In the genomic region with DNA sequence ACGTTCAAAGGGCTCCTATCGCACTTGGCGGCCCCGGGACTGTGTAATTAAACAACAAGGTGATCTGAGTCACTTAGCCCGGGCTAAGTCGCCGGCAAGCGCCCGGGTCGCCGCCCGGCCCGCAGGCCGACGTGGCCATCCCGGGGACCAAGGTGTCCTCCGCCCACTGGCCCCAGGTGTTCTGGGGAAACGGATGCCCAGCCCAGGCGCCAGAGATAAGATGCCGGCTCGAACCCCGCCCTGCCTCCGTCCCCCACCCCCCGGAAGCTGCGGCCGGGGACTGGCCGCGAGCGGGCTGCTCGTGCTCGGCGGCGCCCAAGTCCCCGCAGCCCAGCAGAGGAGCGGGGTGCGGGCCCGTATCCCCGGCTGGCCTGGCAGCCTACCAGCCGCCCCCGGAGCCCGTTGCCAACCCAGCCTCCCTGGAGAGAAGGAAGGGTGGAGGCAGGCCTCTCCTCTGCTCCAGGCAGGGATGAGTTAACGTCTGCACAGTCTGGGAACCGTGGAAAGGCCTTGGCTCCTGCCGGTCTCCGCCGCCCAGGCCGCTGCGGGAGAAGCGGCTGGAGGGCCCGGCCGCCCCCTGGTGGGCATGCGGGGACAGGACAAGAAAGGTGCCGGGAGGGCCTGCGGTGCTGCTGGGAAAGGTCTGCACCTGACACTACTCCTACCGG, we compare ENCODE assay signal across 8 mouse cellular contexts. TPM values are rescaled to one million over a fixed set of nuclear protein-coding genes. Genes with fewer than 3 reads are reported as not detected.
DNase-seq lines count a peak whose midpoint lies in the region; ATAC-seq and TF ChIP-seq lines count a peak whose summit lies in the region.

No protein-coding gene starts in this region.

- peak overlapping the region; percentile 82 for H3K9ac ChIP-seq in hindbrain, embryonic 14.5 days

- TF ChIP-seq CTCF in left cerebral cortex, adult 2 months (IDR thresholded peaks at IDR 0.05), result peak; percentile 95

- H3K4me1 ChIP-seq in hindbrain, embryonic 14.5 days (replicated peaks; ENCODE audit: control insufficient read depth, insufficient read depth, low read length), result no peaks in the 10 kb centered on the region

- H3K79me2 ChIP-seq in macrophage (ENCODE audit: inconsistent target), result no peaks in the 10 kb centered on the region

- no peaks in the 10 kb centered on the region for H3K27me3 ChIP-seq in hindbrain, embryonic 14.5 days (ENCODE audit: control insufficient read depth, insufficient read depth, low read length)

- peak overlapping the region; percentile 84 for H3K27ac ChIP-seq in hindbrain, embryonic 14.5 days
- peak overlapping the region; percentile 90 for H3K27ac ChIP-seq in left cerebral cortex, adult 2 months
- H3K27ac ChIP-seq in macrophage, result no peak overlapping the region

- no peaks in the 10 kb centered on the region for H3K36me3 ChIP-seq in hindbrain, embryonic 14.5 days (replicated peaks; ENCODE audit: control insufficient read depth, insufficient read depth)
- no peaks in the 10 kb centered on the region for H3K36me3 ChIP-seq in macrophage (ENCODE audit: inconsistent target)

- no peaks in the 10 kb centered on the region for H3K9me3 ChIP-seq in hindbrain, embryonic 14.5 days (ENCODE audit: control insufficient read depth, low read length)

- peak overlapping the region; percentile 73 for H3K4me3 ChIP-seq in hindbrain, embryonic 14.5 days (replicated peaks; ENCODE audit: low read length)
- peak overlapping the region; percentile 59 for H3K4me3 ChIP-seq in left cerebral cortex, adult 2 months
- H3K4me3 ChIP-seq in macrophage (ENCODE audit: inconsistent target), result peak overlapping the region; percentile 12; the same call in 1 of the 2 replicates

- intact Hi-C loops in left cerebral cortex, adult 2 months (cut with DNase I), result loop anchor here (1.0 to 5.0 kb wide), 3 partner anchors 47 to 182 kb away; no protein-coding TSS in a partner anchor

- DNase-seq in WW6 (ENCODE audit: low read depth, low spot score), result peak; percentile 79
- DNase-seq in cerebellum, postnatal 14 days, result peak; percentile 90
- peak; percentile 56 to 68 for DNase-seq in frontal cortex, postnatal 25 days (ENCODE audit: low spot score in 2 of 2)
- peak; percentile 94 for DNase-seq in hindbrain, embryonic 14.5 days (ENCODE audit: low spot score)
- DNase-seq in left cerebral cortex, adult 2 months (ENCODE audit: extremely low spot score in 1 of 2, low spot score in 2 of 2), result peak; percentile 83 to 85
- peak; percentile 87 for DNase-seq in right cerebral cortex, adult 18-20 months
- DNase-seq in urinary bladder, postnatal 25 days (ENCODE audit: low spot score), result peak; percentile 80

- H3K4me2 ChIP-seq in hindbrain, embryonic 14.5 days (replicated peaks), result peak overlapping the region; percentile 73

- under 1% methylated on average over 55 of the region's 55 CpGs for WGBS in hindbrain, embryonic 14.5 days
- WGBS in macrophage (ENCODE audit: missing documents), result under 1% methylated on average over 52 of the region's 55 CpGs

- peak; percentile 94 for ATAC-seq in hindbrain, embryonic 14.5 days (ENCODE audit: low FRiP score)

RNA-seq across cellular contexts. Expression of a gene that starts 26.5 kb away (rescaled TPM):
- not detected in 2 replicates for polyA plus RNA-seq in hindbrain, embryonic 14.5 days (2014; fragmentation: Nextera tagmentation; extraction: Ambion mirVana)
- not detected for total RNA-seq in left cerebral cortex, adult 2 months (2021)
- total RNA-seq in macrophage (2018; cell fraction: chromatin; rRNA removed), result not detected
- total RNA-seq in macrophage (2018; cell fraction: cytosol; rRNA removed), result not detected
- total RNA-seq in macrophage (2018; cell fraction: nucleus; rRNA removed), result not detected
- not detected in 3 replicates for polyA plus RNA-seq in macrophage (2018)

RNA-seq across cellular contexts. Expression of a gene that starts 39.3 kb away (rescaled TPM):
- polyA plus RNA-seq in hindbrain, embryonic 14.5 days (2014; fragmentation: Nextera tagmentation; extraction: Ambion mirVana), result 0.68 and 0.76 TPM in 2 replicates
- 1 to 10 TPM; 2.5 to 2.6 TPM for total RNA-seq in left cerebral cortex, adult 2 months (2021)
- not detected for total RNA-seq in macrophage (2018; cell fraction: chromatin; rRNA removed)
- total RNA-seq in macrophage (2018; cell fraction: cytosol; rRNA removed), result not detected
- total RNA-seq in macrophage (2018; cell fraction: nucleus; rRNA removed), result not detected
- polyA plus RNA-seq in macrophage (2018), result not detected in 3 replicates

RNA-seq across cellular contexts. Expression of a gene that starts 46.0 kb away (rescaled TPM):
- 25.7 and 26.3 TPM in 2 replicates for polyA plus RNA-seq in hindbrain, embryonic 14.5 days (2014; fragmentation: Nextera tagmentation; extraction: Ambion mirVana)
- 10 to 100 TPM; 31.0 to 35.9 TPM for total RNA-seq in left cerebral cortex, adult 2 months (2021)
- total RNA-seq in macrophage (2018; cell fraction: chromatin; rRNA removed), result 1 to 10 TPM in 5 of 26 experiments, under 1 TPM in 16, not detected in 5; 0.23 to 7.1 (median 0.49) TPM
- 1 to 10 TPM in 1 of 26 experiments, under 1 TPM in 25; 0.18 to 1.1 (median 0.47) TPM for total RNA-seq in macrophage (2018; cell fraction: cytosol; rRNA removed)
- 1 to 10 TPM in 6 of 26 experiments, under 1 TPM in 20; 0.16 to 2.6 (median 0.72) TPM for total RNA-seq in macrophage (2018; cell fraction: nucleus; rRNA removed)
- polyA plus RNA-seq in macrophage (2018), result 0.39 to 0.73 TPM (median 0.58 TPM) in 3 replicates

RNA-seq across cellular contexts. Expression of a gene that starts 50.8 kb away (rescaled TPM):
- not detected in 2 replicates for polyA plus RNA-seq in hindbrain, embryonic 14.5 days (2014; fragmentation: Nextera tagmentation; extraction: Ambion mirVana)
- total RNA-seq in left cerebral cortex, adult 2 months (2021), result not detected
- not detected for total RNA-seq in macrophage (2018; cell fraction: chromatin; rRNA removed)
- not detected for total RNA-seq in macrophage (2018; cell fraction: cytosol; rRNA removed)
- not detected for total RNA-seq in macrophage (2018; cell fraction: nucleus; rRNA removed)
- not detected in 3 replicates for polyA plus RNA-seq in macrophage (2018)

Comparison
In these comparisons a context has a peak if more than half of its experiments do, and no peak if none do; other contexts are left out.
1. H3K4me3 ChIP-seq: peak in every context shown above with its lines; median percentile 73 in hindbrain, embryonic 14.5 days; 59 in left cerebral cortex, adult 2 months; 12 in macrophage.
2. RNA of a gene that starts 46.0 kb away (polyA plus RNA-seq): 25.7 to 26.3 TPM in hindbrain, embryonic 14.5 days; 0.39 to 0.73 TPM in macrophage; every median in the first group is over 10 times any median in the second.
3. Peak in every context shown above with its lines, with median percentiles within 50 percentile points of each other: DNase-seq.